Mouse (Mus musculus) small intestine, adult 2 months (tissue): ENCODE measurements around the gene Dpp6.

Source experiments
- CTCF ChIP-seq: fragments of 200-500 bp; IDR thresholded peaks from 2 replicates; pipeline ENCODE4 v1.5.1; 2012; ENCODE audit warnings: low read depth, mild to moderate bottlenecking, control low read depth, inconsistent platforms, low read length, moderate library complexity, mixed read lengths; ENCODE audit not compliant: insufficient replicate concordance, insufficient read length; ENCODE audit errors: extremely low read depth
- POLR2A ChIP-seq: fragments of 200-500 bp; IDR thresholded peaks from 2 replicates; pipeline ENCODE4 v1.6.1; 2012; ENCODE audit warnings: low read depth, mild to moderate bottlenecking, control low read depth, inconsistent platforms, low read length, moderate library complexity

GRCm38 (mm10) chr5:27075131-27075591, 258.2 kb downstream of the Dpp6 start:
- TF ChIP-seq POLR2A (no peak), CTCF (peak; percentile 43; the same call in 1 of the 2 replicates)
